Mouse (Mus musculus): Measurements from ENCODE around the gene Ophn1. TPM values are rescaled to one million over a fixed set of nuclear protein-coding genes. Genes with fewer than 3 reads are reported as not detected.

Gene Ophn1
- total RNA-seq, 2 experiments from 2014 or later = 4.4 TPM; not detected in 1

GRCm38 (mm10) chrX:98850869-98851268 is 40.0 kb downstream of the Ophn1 start:
- no peak for ATAC-seq (replicated peaks; ENCODE audit: low FRiP score, poor library complexity, severe bottlenecking)

GRCm38 (mm10) chrX:98841606-98842005 is 49.2 kb downstream of the Ophn1 start:
- ATAC-seq (replicated peaks; ENCODE audit: low FRiP score, poor library complexity, severe bottlenecking) = no peak

- ATAC-seq (replicated peaks; ENCODE audit: low FRiP score, poor library complexity, severe bottlenecking) = no peak
These were observed 54.8 kb downstream of the Ophn1 start for GRCm38 (mm10) chrX:98835989-98836388.

- no peak for ATAC-seq (replicated peaks; ENCODE audit: low FRiP score, poor library complexity, severe bottlenecking)
These were observed 87.0 kb downstream of the Ophn1 start for GRCm38 (mm10) chrX:98803813-98804212.

GRCm38 (mm10) chrX:98774247-98774950 is 116.4 kb downstream of the Ophn1 start:
- ATAC-seq (replicated peaks; ENCODE audit: low FRiP score, poor library complexity, severe bottlenecking) = no peak

- ATAC-seq (replicated peaks; ENCODE audit: low FRiP score, poor library complexity, severe bottlenecking) = no peak
These were observed 135.7 kb downstream of the Ophn1 start for GRCm38 (mm10) chrX:98755089-98755488.

GRCm38 (mm10) chrX:98751279-98751817 is 139.5 kb downstream of the Ophn1 start:
- no peak for ATAC-seq (replicated peaks; ENCODE audit: low FRiP score, poor library complexity, severe bottlenecking)

GRCm38 (mm10) chrX:98736758-98737157 is 154.1 kb downstream of the Ophn1 start:
- no peak for ATAC-seq (replicated peaks; ENCODE audit: low FRiP score, poor library complexity, severe bottlenecking)

- no peak for ATAC-seq (replicated peaks; ENCODE audit: low FRiP score, poor library complexity, severe bottlenecking)
These were observed 167.8 kb downstream of the Ophn1 start for GRCm38 (mm10) chrX:98722991-98723390.

- no peak for ATAC-seq (replicated peaks; ENCODE audit: low FRiP score, poor library complexity, severe bottlenecking)
These were observed 183.1 kb downstream of the Ophn1 start for GRCm38 (mm10) chrX:98707766-98708165.

GRCm38 (mm10) chrX:98701635-98702034 is 189.2 kb downstream of the Ophn1 start:
- no peak for ATAC-seq (replicated peaks; ENCODE audit: low FRiP score, poor library complexity, severe bottlenecking)

- ATAC-seq (replicated peaks; ENCODE audit: low FRiP score, poor library complexity, severe bottlenecking) = no peak
These were observed 208.2 kb downstream of the Ophn1 start for GRCm38 (mm10) chrX:98682603-98683002.

- no peak for ATAC-seq (replicated peaks; ENCODE audit: low FRiP score, poor library complexity, severe bottlenecking)
These were observed 209.5 kb downstream of the Ophn1 start for GRCm38 (mm10) chrX:98681281-98681680.

GRCm38 (mm10) chrX:98670988-98671387 is 219.8 kb downstream of the Ophn1 start:
- no peak for ATAC-seq (replicated peaks; ENCODE audit: low FRiP score, poor library complexity, severe bottlenecking)

- ATAC-seq (replicated peaks; ENCODE audit: low FRiP score, poor library complexity, severe bottlenecking) = no peak
These were observed 239.4 kb downstream of the Ophn1 start for GRCm38 (mm10) chrX:98651431-98651830.

- ATAC-seq (replicated peaks; ENCODE audit: low FRiP score, poor library complexity, severe bottlenecking) = no peak
These were observed 262.0 kb downstream of the Ophn1 start for GRCm38 (mm10) chrX:98628666-98629404.

- no peak for ATAC-seq (replicated peaks; ENCODE audit: low FRiP score, poor library complexity, severe bottlenecking)
These were observed 272.0 kb downstream of the Ophn1 start for GRCm38 (mm10) chrX:98618865-98619264.

GRCm38 (mm10) chrX:98617426-98617825 is 273.4 kb downstream of the Ophn1 start:
- no peak for ATAC-seq (replicated peaks; ENCODE audit: low FRiP score, poor library complexity, severe bottlenecking)

GRCm38 (mm10) chrX:98574201-98574600 is 316.6 kb downstream of the Ophn1 start:
- no peak for ATAC-seq (replicated peaks; ENCODE audit: low FRiP score, poor library complexity, severe bottlenecking)

- ATAC-seq (replicated peaks; ENCODE audit: low FRiP score, poor library complexity, severe bottlenecking) = no peak
These were observed 344.4 kb downstream of the Ophn1 start for GRCm38 (mm10) chrX:98546458-98546857.

- ATAC-seq (replicated peaks; ENCODE audit: low FRiP score, poor library complexity, severe bottlenecking) = no peak
These were observed 375.5 kb downstream of the Ophn1 start for GRCm38 (mm10) chrX:98515329-98515728.
